Mouse (Mus musculus): ENCODE measurements at regions not wholly inside any gene's neighbourhood (a gene's known extent, or its start where the extent isn't known, plus 50 kb on each side); places are given as distances from the start of the nearest gene placed in this dataset.

DNA sequence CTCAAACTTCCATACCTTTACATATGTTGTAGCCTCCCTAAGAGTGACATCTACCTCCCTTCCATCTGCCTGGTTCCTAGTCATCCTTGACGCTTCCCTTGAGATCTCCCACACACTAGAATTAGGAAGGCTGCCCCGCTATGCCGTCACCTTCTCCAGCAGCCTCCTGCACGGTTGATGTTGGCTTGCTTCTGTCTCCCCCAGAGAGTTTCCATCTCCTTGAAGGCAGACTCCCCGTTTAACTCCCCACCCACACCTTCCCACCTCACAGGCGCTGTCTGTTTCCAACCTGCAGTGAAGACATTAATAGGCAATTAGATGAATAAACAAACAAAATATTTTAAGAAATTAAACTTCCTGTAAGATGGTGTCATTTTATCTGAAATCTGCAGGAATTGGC lies 65.2 kb upstream of the Lmo4 start:
- H3K27me3 ChIP-seq = no peaks in the 10 kb centered on the region
- no peak overlapping the region for H3K9ac ChIP-seq
- 88% methylated on average over 6 of the region's 6 CpGs for WGBS
- no peaks in the 10 kb centered on the region for H3K9me3 ChIP-seq
- H3K4me3 ChIP-seq = no peak overlapping the region
- no peak overlapping the region for H3K4me2 ChIP-seq
- H3K27ac ChIP-seq = no peak overlapping the region
- no peaks in the 10 kb centered on the region for H3K4me1 ChIP-seq (replicated peaks)
- ATAC-seq (ENCODE audit: low FRiP score) = no peak
- H3K36me3 ChIP-seq = no peaks in the 10 kb centered on the region

DNA sequence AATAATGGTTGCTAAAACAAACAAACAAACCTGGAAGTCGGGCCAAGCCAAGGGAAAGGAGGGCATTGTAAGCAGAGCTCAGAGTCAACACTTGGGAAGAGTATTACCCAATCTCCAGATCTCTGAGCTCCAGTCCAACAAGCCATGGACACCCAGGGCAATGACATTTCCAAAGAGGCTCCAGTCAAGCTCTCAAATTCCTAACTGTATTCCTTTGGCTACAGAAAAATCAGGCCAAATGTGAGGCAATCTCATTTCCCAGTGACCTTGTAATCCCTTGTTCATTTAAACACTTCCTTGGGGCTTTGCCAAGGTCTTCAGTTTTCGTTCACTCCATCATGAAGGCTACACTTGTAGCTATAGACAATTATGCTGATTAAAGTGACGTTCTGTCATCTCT lies 59.5 kb upstream of the Lmo4 start:
- Histone ChIP-seq H3K27me3 (no peaks in the 10 kb centered on the region), H3K4me2 (no peak overlapping the region), H3K9me3 (no peaks in the 10 kb centered on the region), H3K4me1 (replicated peaks) (no peaks in the 10 kb centered on the region; the same call in 1 of the 2 replicates), H3K4me3 (no peak overlapping the region), H3K27ac (no peak overlapping the region), H3K9ac (no peak overlapping the region), H3K36me3 (no peaks in the 10 kb centered on the region)
- 65% methylated on average over 3 of the region's 3 CpGs for WGBS
- no peak for ATAC-seq (ENCODE audit: low FRiP score)

DNA sequence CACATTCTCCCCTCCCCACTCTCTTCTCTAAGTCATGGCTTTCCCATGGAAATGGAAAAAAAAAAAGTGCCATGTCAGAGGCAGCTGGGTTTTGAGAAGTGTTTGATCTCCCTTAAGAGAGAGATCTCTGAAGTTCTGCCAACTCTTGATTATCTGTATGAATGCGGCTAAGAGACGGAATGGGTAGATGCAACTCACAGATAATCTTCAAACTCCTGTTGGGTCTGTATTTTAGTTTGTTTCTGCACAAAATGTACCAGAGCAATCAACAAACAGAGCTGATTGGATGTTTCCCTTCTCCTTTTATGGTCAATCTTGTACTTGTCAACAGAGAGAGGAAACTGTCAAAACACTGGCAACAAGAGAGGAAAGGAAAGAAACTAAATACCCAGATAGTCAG lies 55.9 kb upstream of the Lmo4 start:
- no peaks in the 10 kb centered on the region for H3K9me3 ChIP-seq

DNA sequence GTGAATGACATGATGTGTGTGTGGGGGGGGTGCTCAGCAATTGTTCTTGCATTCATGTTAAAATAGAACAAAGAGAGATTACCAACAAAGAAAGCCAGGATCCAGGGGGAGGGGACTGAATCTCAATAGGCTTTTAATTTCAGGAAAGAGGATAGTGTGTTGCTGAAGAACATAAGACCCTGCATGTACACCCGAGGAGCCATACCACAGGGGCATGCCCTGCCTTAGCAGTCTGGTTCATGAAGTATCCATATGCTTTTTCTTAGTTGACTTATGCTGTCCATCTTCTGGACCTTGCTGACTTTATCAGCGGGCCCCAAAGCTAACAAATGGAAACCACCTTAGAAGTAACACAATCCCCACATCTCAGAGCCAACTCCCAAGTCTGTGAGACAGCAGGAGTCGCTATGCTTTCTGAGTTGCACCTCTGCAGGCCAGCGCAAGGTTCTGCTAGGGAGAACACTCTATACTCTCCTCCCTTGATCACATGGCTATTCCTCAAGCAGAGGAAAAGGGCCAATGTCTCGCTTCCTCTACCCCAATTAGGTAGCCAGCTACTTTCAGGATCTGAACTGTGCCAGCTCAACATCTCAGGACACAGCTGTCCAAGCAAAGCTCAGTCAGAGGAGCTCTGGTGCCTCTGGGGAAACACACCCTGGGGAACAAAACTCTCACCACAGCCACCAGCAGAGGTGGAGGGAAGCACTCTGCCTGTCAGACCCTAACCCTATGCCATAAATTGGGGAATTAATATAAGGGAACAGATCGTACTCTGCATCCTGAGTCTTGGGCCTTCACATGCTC lies 52.9 kb upstream of the Lmo4 start:
- Histone ChIP-seq H3K9me3 (no peaks in the 10 kb centered on the region), H3K36me3 (no peaks in the 10 kb centered on the region), H3K27me3 (no peaks in the 10 kb centered on the region), H3K4me3 (no peak overlapping the region), H3K4me2 (no peak overlapping the region), H3K27ac (no peak overlapping the region), H3K9ac (no peak overlapping the region), H3K4me1 (replicated peaks) (peaks cover 7% of the 10 kb centered on the region)
- WGBS = 66% methylated on average over 6 of the region's 6 CpGs
- ATAC-seq (ENCODE audit: low FRiP score) = no peak

More for the DNA sequence above, 55.9 kb upstream of the Lmo4 start:
- no peak overlapping the region for H3K4me3 ChIP-seq
- no peak for ATAC-seq (ENCODE audit: low FRiP score)
- H3K4me1 ChIP-seq (replicated peaks) = peaks cover 7% of the 10 kb centered on the region
- H3K36me3 ChIP-seq = no peaks in the 10 kb centered on the region
- H3K4me2 ChIP-seq = no peak overlapping the region
- H3K27me3 ChIP-seq = no peaks in the 10 kb centered on the region
- WGBS = 90% methylated on average over 2 of the region's 2 CpGs
- no peak overlapping the region for H3K9ac ChIP-seq
- H3K27ac ChIP-seq = no peak overlapping the region

DNA sequence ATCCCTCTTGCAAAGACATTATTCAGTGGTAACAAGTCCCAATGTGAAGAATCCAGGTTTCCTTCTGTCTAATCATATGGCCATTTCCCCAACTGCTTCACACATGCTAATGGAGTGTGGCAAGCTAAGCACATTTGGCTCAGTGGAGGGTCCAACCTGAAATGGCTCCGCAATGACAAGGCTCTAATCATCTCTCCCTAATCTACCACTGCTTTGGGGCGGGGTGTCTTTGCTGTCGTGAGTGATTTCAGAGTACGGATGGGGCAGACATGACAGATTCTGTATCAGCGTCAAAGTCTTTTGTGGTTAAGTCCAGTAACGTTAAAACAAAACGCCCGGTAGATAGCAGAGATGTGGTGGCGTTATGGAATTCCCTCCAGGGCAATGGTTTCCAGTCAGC lies 52.2 kb upstream of the Lmo4 start:
- H3K4me2 ChIP-seq = no peak overlapping the region
- H3K27ac ChIP-seq = no peak overlapping the region
- no peak overlapping the region for H3K4me3 ChIP-seq
- H3K27me3 ChIP-seq = no peaks in the 10 kb centered on the region
- no peak overlapping the region for H3K9ac ChIP-seq
- H3K9me3 ChIP-seq = no peaks in the 10 kb centered on the region
- H3K4me1 ChIP-seq (replicated peaks) = peaks cover 7% of the 10 kb centered on the region
- H3K36me3 ChIP-seq = no peaks in the 10 kb centered on the region
- no peak for ATAC-seq (ENCODE audit: low FRiP score)
- 73% methylated on average over 9 of the region's 9 CpGs for WGBS

DNA sequence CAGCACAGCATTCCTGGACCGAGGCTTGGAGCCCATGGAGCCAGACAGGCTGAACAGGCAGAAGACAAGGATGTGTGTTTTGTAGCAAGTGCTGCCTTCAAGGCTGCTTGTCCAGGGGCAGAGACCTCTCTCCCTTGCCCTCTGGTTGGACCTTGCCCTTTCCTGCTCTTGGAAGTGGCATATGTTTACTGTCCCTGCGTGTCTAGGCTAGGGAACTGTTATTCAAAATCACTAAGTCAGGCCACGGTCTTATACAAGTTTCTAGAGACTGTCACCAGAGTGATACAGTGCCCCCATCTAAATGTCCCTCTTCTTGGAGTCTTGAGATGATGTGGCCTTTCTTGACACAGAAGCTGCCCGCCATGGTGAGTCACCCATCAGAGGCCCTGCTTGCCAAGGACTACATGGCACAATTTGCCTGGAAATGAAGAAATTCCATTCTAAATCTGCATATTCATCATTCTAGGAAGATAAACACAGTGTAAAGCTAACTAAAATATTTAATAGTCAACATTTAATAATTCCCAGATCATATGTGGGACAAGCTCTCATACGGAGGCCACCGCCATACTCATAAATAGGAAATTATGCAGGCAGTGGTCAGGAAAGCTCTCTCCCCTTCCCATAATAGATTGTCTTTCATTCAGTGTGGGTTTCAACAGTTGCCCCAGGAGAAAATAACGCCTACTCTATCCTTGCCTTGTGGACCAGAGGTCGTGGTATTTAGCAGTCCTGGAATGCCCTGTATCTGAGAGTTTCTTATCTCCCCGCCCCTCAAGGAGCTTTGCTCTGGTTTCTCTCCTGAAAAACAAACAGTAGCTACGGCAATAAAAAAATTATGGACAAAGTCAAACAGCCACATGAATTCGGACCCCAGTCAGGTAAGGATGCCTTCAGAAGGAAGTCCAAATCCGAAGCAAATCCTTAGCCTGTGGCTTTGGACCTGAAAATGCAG lies 50.9 kb upstream of the Lmo4 start:
- no peaks in the 10 kb centered on the region for H3K9me3 ChIP-seq
- H3K4me1 ChIP-seq (replicated peaks) = peaks cover 7% of the 10 kb centered on the region
- WGBS = 84% methylated on average over 12 of the region's 12 CpGs
- H3K9ac ChIP-seq = no peak overlapping the region
- no peaks in the 10 kb centered on the region for H3K27me3 ChIP-seq
- ATAC-seq (ENCODE audit: low FRiP score) = no peak
- no peaks in the 10 kb centered on the region for H3K36me3 ChIP-seq
- no peak overlapping the region for H3K27ac ChIP-seq
- no peak overlapping the region for H3K4me3 ChIP-seq
- H3K4me2 ChIP-seq = no peak overlapping the region
